Mouse (Mus musculus) liver, adult 2 months (tissue): Measurements from ENCODE around the gene Fgf14. TPM values are rescaled to one million over a fixed set of nuclear protein-coding genes. Genes with fewer than 3 reads are reported as not detected.
A peak's percentile ranks its signal among the peaks of the same experiment; 100 is the strongest.
"Not testable (repeated sequence)": the region's sequence is repeated elsewhere in the genome, so short reads cannot be mapped to it uniquely, and the experiment has no call there.

Source experiments
- DNase-seq: peaks from one replicate; pipeline ENCODE4 v3.0.0-alpha.2; 2011; ENCODE audit warnings: low read depth, low spot score; ENCODE audit errors: extremely low read depth
- H3K27ac ChIP-seq: fragments of 200-500 bp; replicated peaks from 2 replicates; pipeline ENCODE4 v1.5.1; 2012; ENCODE audit warnings: low read depth, mild to moderate bottlenecking, control low read depth, inconsistent platforms, low read length; ENCODE audit not compliant: insufficient read depth
- H3K27me3 ChIP-seq: fragments of 200-500 bp; 2 replicates; pipeline ENCODE4 v1.6.1; 2012; ENCODE audit warnings: mild to moderate bottlenecking, moderate library complexity, low read length, inconsistent platforms; ENCODE audit not compliant: control insufficient read depth, insufficient read depth
- H3K36me3 ChIP-seq: fragments of 200-500 bp; 2 replicates; pipeline ENCODE4 v1.6.1; 2012; ENCODE audit warnings: low read length, inconsistent platforms; ENCODE audit not compliant: control insufficient read depth, insufficient read depth
- H3K4me1 ChIP-seq: fragments of 200-500 bp; 2 replicates; pipeline ENCODE4 v1.6.1; 2011; ENCODE audit warnings: low read length; ENCODE audit not compliant: control insufficient read depth, insufficient read depth
- H3K4me3 ChIP-seq: fragments of 200-500 bp; 2 replicates; pipeline ENCODE4 v1.5.1; 2011; ENCODE audit warnings: low read depth, mild to moderate bottlenecking, control low read depth, low read length, moderate library complexity; ENCODE audit not compliant: insufficient read depth
- H3K79me2 ChIP-seq: fragments of 200-500 bp; 2 replicates; pipeline ENCODE4 v1.6.1; 2012; ENCODE audit warnings: inconsistent platforms, mild to moderate bottlenecking, low read length, moderate library complexity; ENCODE audit not compliant: control insufficient read depth, insufficient read depth
- H3K9ac ChIP-seq: fragments of 200-500 bp; 2 replicates; pipeline ENCODE4 v1.6.1; 2012; ENCODE audit warnings: low read depth, mild to moderate bottlenecking, control low read depth, inconsistent platforms, low read length
- CTCF ChIP-seq: fragments of 200-500 bp; IDR thresholded peaks from 2 replicates; pipeline ENCODE4 v1.5.1; 2011; ENCODE audit warnings: low read depth, low read length, control low read depth
- POLR2A ChIP-seq: fragments of 200-500 bp; IDR thresholded peaks from 2 replicates; pipeline ENCODE4 v1.6.1; 2011; ENCODE audit warnings: low read length, control low read depth; ENCODE audit not compliant: insufficient read depth; ENCODE audit errors: extremely low read depth
- WGBS: fragments of 180-500 bp; shearing (Covaris S2); methylation state at CpG from one replicate; pipeline ENCODE4 v1.1.7; 2018; 5-methylcytosine and 5-hydroxymethylcytosine counted together
- polyA plus RNA-seq: library from polyadenylated mRNA; depleted of rRNA; stranded (reverse); fragments of >200 nt; gene quantifications from 2 replicates; pipeline ENCODE4 v1.2.3, GENCODE M21; 2012
- total RNA-seq: library from RNA; depleted of rRNA; stranded (reverse); fragments of >200 nt; gene quantifications from 2 replicates; pipeline ENCODE4 v1.2.3, GENCODE M21; 2014

Gene Fgf14
- total and polyA plus RNA-seq, 2 experiments, result not detected

- Histone ChIP-seq H3K4me3 (no peak overlapping the region), H3K79me2 (no peaks in the 10 kb centered on the region), H3K9ac (no peak overlapping the region), H3K36me3 (no peaks in the 10 kb centered on the region), H3K27me3 (no peaks in the 10 kb centered on the region), H3K4me1 (peaks cover 6% of the 10 kb centered on the region; the same call in 1 of the 2 replicates), H3K27ac (no peak overlapping the region)
- no peak for TF ChIP-seq CTCF
- TF ChIP-seq POLR2A, result no peak
- WGBS, result 78% methylated on average over 1 of the region's 1 CpGs
- no peak for DNase-seq
These were observed 100.4 kb downstream of the Fgf14 start for GRCm38 (mm10) chr14:124576571-124576970.

GRCm38 (mm10) chr14:124575130-124575885 is 101.6 kb downstream of the Fgf14 start:
- DNase-seq, result peak; percentile 86

DNA sequence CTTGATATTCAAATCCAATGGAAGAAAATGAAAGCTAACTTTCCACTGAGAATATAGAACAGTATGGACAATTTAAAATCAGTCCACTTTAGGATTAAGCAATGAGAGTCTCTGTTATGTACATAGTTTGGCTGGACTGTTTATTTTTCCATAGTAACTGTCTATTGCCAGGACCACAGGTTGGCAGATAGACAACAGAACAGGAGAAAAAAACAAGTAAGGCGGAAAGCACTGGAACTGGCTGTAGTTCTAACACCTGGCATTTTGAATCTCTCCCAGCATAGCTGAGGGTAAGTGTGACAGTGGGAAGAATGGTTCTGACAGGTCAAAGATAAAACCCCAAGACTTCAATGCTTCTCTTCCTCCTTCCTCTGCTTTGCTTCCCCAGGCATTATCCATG is 110.5 kb downstream of the Fgf14 start:
- Histone ChIP-seq H3K27me3 (no peaks in the 10 kb centered on the region), H3K27ac (no peak overlapping the region), H3K4me1 (no peaks in the 10 kb centered on the region), H3K79me2 (no peaks in the 10 kb centered on the region), H3K36me3 (no peaks in the 10 kb centered on the region), H3K9ac (no peak overlapping the region), H3K4me3 (no peak overlapping the region)
- 31% methylated on average over 1 of the region's 1 CpGs for WGBS
- TF ChIP-seq POLR2A (no peak), CTCF (no peak)
- peak; percentile 41 for DNase-seq

More at GRCm38 (mm10) chr14:124575130-124575885, 101.6 kb downstream of the Fgf14 start:
- TF ChIP-seq CTCF, result no peak
- no peak for TF ChIP-seq POLR2A
- Histone ChIP-seq H3K9ac (no peak overlapping the region), H3K27me3 (no peaks in the 10 kb centered on the region), H3K4me3 (no peak overlapping the region), H3K36me3 (no peaks in the 10 kb centered on the region), H3K4me1 (peaks cover 6% of the 10 kb centered on the region; the same call in 1 of the 2 replicates), H3K79me2 (no peaks in the 10 kb centered on the region), H3K27ac (no peak overlapping the region)
- 19% methylated on average over 1 of the region's 1 CpGs for WGBS

DNA sequence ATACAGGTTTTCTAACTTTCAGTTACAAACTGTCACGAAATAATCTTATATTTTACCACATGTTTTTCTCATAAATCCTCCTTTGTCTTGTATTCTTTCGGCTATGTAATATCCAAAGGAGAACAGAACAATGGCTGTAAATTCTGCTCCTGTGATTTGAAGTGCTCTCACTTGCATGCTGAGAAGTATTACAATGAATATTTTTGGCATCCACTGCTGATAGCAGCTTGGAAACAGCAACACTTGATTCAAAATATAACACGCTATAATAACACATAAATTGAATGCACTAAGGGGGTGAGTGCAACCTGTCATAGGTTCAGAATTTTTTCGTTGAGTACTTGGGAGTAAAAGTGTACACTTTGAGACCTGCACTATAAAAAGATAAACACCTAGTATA is 115.4 kb downstream of the Fgf14 start:
- Histone ChIP-seq H3K4me3 (no peak overlapping the region), H3K27ac (no peak overlapping the region), H3K4me1 (no peaks in the 10 kb centered on the region), H3K9ac (no peak overlapping the region), H3K79me2 (no peaks in the 10 kb centered on the region), H3K36me3 (no peaks in the 10 kb centered on the region), H3K27me3 (no peaks in the 10 kb centered on the region)
- DNase-seq, result no peak
- TF ChIP-seq CTCF, result no peak
- TF ChIP-seq POLR2A, result no peak
- WGBS, result 75% methylated on average over 4 of the region's 4 CpGs

DNA sequence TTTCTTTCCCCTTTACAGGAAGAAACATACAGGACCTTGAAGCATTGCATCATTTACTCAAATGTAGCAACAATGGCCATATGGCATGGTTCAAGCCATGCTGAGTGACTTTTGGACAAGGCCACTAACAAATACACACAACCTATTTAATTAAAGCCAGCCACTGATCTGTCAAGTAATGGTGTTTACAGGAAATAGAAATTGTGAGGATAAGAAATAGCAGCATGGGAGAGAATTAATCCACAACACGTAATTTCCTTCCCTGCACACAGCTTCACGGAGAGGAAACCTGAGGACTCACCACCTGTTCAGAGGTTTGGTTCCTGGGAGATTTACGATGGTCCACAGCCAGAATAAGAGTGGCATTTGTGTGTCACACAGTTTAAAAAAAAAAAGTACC is 140.8 kb downstream of the Fgf14 start:
- TF ChIP-seq CTCF (no peak), POLR2A (no peak)
- DNase-seq, result no peak
- Histone ChIP-seq H3K79me2 (no peaks in the 10 kb centered on the region), H3K27ac (no peak overlapping the region), H3K27me3 (no peaks in the 10 kb centered on the region), H3K36me3 (no peaks in the 10 kb centered on the region), H3K9ac (no peak overlapping the region), H3K4me1 (no peaks in the 10 kb centered on the region), H3K4me3 (no peak overlapping the region)
- WGBS, result 83% methylated on average over 3 of the region's 3 CpGs

GRCm38 (mm10) chr14:124535376-124535775 is 141.6 kb downstream of the Fgf14 start:
- H3K4me3 ChIP-seq, DNase-seq, H3K4me1 ChIP-seq, H3K27me3 ChIP-seq, H3K36me3 ChIP-seq, H3K79me2 ChIP-seq, H3K9ac ChIP-seq, H3K27ac ChIP-seq: not testable (repeated sequence)
- WGBS, result 82% methylated on average over 2 of the region's 2 CpGs
